In the genomic region with DNA sequence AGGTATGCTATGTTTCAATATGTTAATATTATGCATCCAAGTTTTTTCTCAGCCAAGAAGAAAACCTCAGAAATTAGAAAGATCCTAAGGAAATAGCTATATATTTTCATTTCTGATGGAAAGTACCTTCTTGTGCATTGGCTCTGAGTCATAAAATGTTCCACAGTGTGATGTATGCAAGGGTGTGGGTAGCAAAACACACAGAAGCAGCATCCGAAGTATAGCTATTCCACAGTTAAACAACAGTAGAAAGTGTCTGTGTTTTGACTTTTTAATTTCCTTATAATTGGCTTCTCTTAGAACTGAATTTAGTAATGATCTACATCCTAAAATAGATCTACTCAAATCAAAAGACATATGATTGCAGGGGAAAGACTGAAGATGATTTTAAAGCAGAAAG, we compare ENCODE assay signal across 32 mouse cellular contexts.
"Had no signal": no experiment of that assay in that cellular context is flagged by ENCODE, and none has a peak within 500 bp of the region (broad histone marks: within the 10 kb centered on the region; RNA-seq: fewer than 3 reads in every experiment).

No protein-coding gene starts in this region.

- H3K27me3 ChIP-seq: limb, embryonic 12.5 days; limb, embryonic 13.5 days; limb, embryonic 15.5 days; liver, embryonic 12.5 days; liver, embryonic 13.5 days; liver, embryonic 15.5 days; lung, embryonic 15.5 days; megakaryocyte, embryonic 14.5 days; midbrain, embryonic 12.5 days; midbrain, embryonic 13.5 days; midbrain, embryonic 15.5 days; neural tube, embryonic 12.5 days had no signal

- DNase-seq: left cerebral cortex, postnatal 4 days; liver; liver, embryonic 13.5 days; liver, postnatal 0 days; lung, adult 18-20 months; lung, adult 2 months; lung, embryonic 14.5 days; lung, postnatal 10 days; lung, postnatal 14 days; lung, postnatal 36 days; lung, postnatal 4 days; midbrain, embryonic 14.5 days had no signal

- ATAC-seq: liver, embryonic 12.5 days; liver, postnatal 0 days; lung, postnatal 0 days; midbrain, embryonic 13.5 days; midbrain, embryonic 15.5 days; midbrain, embryonic 16.5 days had no signal

- H3K4me1 ChIP-seq: limb, embryonic 10.5 days; limb, embryonic 12.5 days; limb, embryonic 13.5 days; limb, embryonic 15.5 days; liver, embryonic 12.5 days; liver, embryonic 13.5 days; liver, embryonic 15.5 days; lung, embryonic 15.5 days; megakaryocyte, embryonic 14.5 days; midbrain, embryonic 10.5 days; midbrain, embryonic 12.5 days; midbrain, embryonic 13.5 days; midbrain, embryonic 15.5 days; neural tube, embryonic 12.5 days had no signal

- H3K27ac ChIP-seq: limb, embryonic 10.5 days; limb, embryonic 12.5 days; limb, embryonic 13.5 days; limb, embryonic 15.5 days; liver, embryonic 12.5 days; liver, embryonic 13.5 days; liver, embryonic 14.5 days; liver, embryonic 15.5 days; lung, embryonic 15.5 days; macrophage; midbrain, embryonic 10.5 days; midbrain, embryonic 12.5 days; midbrain, embryonic 13.5 days; midbrain, embryonic 15.5 days; neural tube, embryonic 12.5 days had no signal

- H3K4me2 ChIP-seq: limb, embryonic 12.5 days; limb, embryonic 13.5 days; limb, embryonic 15.5 days; liver, embryonic 11.5 days; liver, embryonic 12.5 days; liver, embryonic 13.5 days; liver, embryonic 15.5 days; lung, embryonic 14.5 days; lung, embryonic 15.5 days; midbrain, embryonic 11.5 days; midbrain, embryonic 12.5 days; midbrain, embryonic 13.5 days; midbrain, embryonic 15.5 days; neural tube, embryonic 12.5 days had no signal

- H3K9me3 ChIP-seq: limb, embryonic 10.5 days; limb, embryonic 12.5 days; limb, embryonic 13.5 days; limb, embryonic 15.5 days; liver, embryonic 12.5 days; liver, embryonic 13.5 days; liver, embryonic 15.5 days; lung, embryonic 15.5 days; megakaryocyte, embryonic 14.5 days; midbrain, embryonic 10.5 days; midbrain, embryonic 12.5 days; midbrain, embryonic 13.5 days; midbrain, embryonic 15.5 days; neural tube, embryonic 12.5 days had no signal

- H3K36me3 ChIP-seq: limb, embryonic 10.5 days; limb, embryonic 12.5 days; limb, embryonic 13.5 days; limb, embryonic 15.5 days; liver, embryonic 12.5 days; liver, embryonic 13.5 days; liver, embryonic 15.5 days; lung, embryonic 15.5 days; midbrain, embryonic 10.5 days; midbrain, embryonic 12.5 days; midbrain, embryonic 13.5 days; midbrain, embryonic 15.5 days; neural tube, embryonic 12.5 days had no signal

- H3K4me3 ChIP-seq: limb, embryonic 10.5 days; limb, embryonic 12.5 days; limb, embryonic 13.5 days; limb, embryonic 15.5 days; liver, embryonic 12.5 days; liver, embryonic 13.5 days; liver, embryonic 15.5 days; lung, embryonic 15.5 days; megakaryocyte, embryonic 14.5 days; midbrain, embryonic 10.5 days; midbrain, embryonic 12.5 days; midbrain, embryonic 13.5 days; midbrain, embryonic 15.5 days; myocyte; neural tube, embryonic 12.5 days had no signal

- H3K9ac ChIP-seq: limb, embryonic 12.5 days; limb, embryonic 13.5 days; limb, embryonic 15.5 days; liver, embryonic 12.5 days; liver, embryonic 13.5 days; liver, embryonic 14.5 days; liver, embryonic 15.5 days; liver, postnatal 0 days; lung, embryonic 14.5 days; lung, embryonic 15.5 days; midbrain, embryonic 12.5 days; midbrain, embryonic 13.5 days; midbrain, embryonic 15.5 days; neural tube, embryonic 12.5 days had no signal
